Mouse (Mus musculus): ENCODE measurements around the gene Prl2a1. TPM values are rescaled to one million over a fixed set of nuclear protein-coding genes. Genes with fewer than 3 reads are reported as not detected.
"Not testable (repeated sequence)": the region's sequence is repeated elsewhere in the genome, so short reads cannot be mapped to it uniquely, and the experiment has no call there.

Prl2a1 gene
- not detected in 2 replicates for polyA plus RNA-seq (2012; rRNA removed)

DNA sequence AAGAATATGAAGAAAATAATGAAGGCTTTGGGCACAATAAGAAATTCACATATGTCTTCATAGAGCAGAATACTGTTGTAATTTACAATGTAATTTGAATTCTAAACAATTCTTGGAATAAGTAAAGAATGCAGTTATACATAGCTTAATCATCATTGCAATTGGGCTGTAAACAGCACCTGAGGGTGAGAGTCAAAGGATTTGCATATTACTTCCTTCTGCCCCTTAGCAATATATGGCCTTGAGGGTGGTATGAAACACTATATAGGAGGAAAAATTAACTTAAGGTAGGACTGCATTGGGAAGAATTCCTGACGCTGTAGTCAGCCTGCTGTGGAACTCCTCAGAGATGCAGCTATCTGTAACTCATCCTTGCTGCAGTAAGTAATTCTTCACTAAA is at the start of gene Prl2a1:
TSS of gene Prl2a1 (plus strand) at position 301 of the 400 bp plus-strand sequence.
- no peak for DNase-seq (ENCODE audit: low read depth, low spot score)
- 53% methylated on average over 1 of the region's 1 CpGs for WGBS

DNA sequence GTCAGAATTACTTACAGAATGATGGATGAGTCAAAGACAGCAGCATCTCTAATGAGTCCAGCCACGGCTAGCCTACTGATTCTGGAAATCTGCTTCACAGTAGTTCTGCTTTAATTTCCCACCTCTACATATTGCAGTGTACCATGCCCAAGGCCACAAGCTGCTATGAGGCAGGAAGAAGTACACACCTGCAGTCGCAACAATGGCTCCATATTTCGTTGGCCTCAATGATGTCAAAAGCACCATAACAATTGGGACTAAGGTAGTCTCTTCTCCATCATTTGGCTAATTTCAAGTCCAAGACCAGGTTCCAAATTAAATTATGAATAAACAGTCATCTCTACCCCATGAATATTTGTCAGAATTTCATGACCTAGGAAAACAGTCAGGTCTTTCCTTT is 20.8 kb upstream of the Prl2a1 start, which contains the start of gene Prl7c1:
TSS of gene Prl7c1 (minus strand) at position 101 of the 400 bp plus-strand sequence.
- 90% methylated on average over 3 of the region's 3 CpGs for WGBS

DNA sequence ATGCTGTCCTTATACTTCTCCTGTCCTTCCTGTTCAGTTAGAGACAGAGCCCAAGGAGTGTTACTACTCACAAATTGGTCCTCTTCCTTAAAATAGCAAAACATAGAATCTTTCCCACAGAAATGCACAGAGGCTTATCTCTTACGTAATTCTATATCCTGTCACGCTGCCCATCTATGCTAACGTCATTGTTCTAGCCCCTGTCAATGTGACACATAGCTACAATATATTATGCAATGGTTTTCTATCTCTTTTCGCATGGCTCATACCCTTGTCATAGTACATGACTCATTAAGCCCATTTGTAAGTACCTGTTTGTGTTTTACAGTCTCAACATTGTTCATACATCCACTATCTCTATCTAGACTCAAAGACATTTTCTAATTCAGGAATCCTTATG is 2.2 kb upstream of the Prl2a1 start:
- DNase-seq (ENCODE audit: low read depth, low spot score), result no peak
- WGBS, result 79% methylated on average over 4 of the region's 4 CpGs

More for the DNA sequence above, 20.8 kb upstream of the Prl2a1 start, which contains the start of gene Prl7c1:
- not testable (repeated sequence) for DNase-seq (ENCODE audit: low read depth, low spot score)

GRCm38 (mm10) chr13:27802765-27803164 is 1.3 kb downstream of the Prl2a1 start:
- DNase-seq (ENCODE audit: low read depth, low spot score), result no peak
- 67% methylated on average over 1 of the region's 1 CpGs for WGBS

GRCm38 (mm10) chr13:27849042-27849441 is 47.6 kb downstream of the Prl2a1 start, which contains the start of gene Prl2c1:
Gene Prl2c1 (plus strand): TSS chr13:27849342.
- no peak for DNase-seq (ENCODE audit: low read depth, low spot score)
- 82% methylated on average over 3 of the region's 3 CpGs for WGBS

Other genes with a start within 250 kb of the Prl2a1 start
- not detected in 2 replicates for gene Prl8a9, start 237.0 kb upstream of the Prl2a1 start, polyA plus RNA-seq (2012; rRNA removed)
- not detected in 2 replicates for gene Prl8a1, start 219.5 kb upstream of the Prl2a1 start, polyA plus RNA-seq (2012; rRNA removed)
- gene Prl7b1, start 191.1 kb upstream of the Prl2a1 start, polyA plus RNA-seq (2012; rRNA removed), result not detected in 2 replicates
- not detected in 2 replicates for gene Prl7a1, start 159.2 kb upstream of the Prl2a1 start, polyA plus RNA-seq (2012; rRNA removed)
- not detected in 2 replicates for gene Prl7a2, start 133.6 kb upstream of the Prl2a1 start, polyA plus RNA-seq (2012; rRNA removed)
- not detected in 2 replicates for gene Prl7d1, start 84.9 kb upstream of the Prl2a1 start, polyA plus RNA-seq (2012; rRNA removed)
- gene Prl7c1, start 20.9 kb upstream of the Prl2a1 start, polyA plus RNA-seq (2012; rRNA removed), result not detected in 2 replicates
- not detected in 2 replicates for gene Prl2c1, start 47.7 kb downstream of the Prl2a1 start, polyA plus RNA-seq (2012; rRNA removed)
- gene Prl4a1, start 214.6 kb downstream of the Prl2a1 start, polyA plus RNA-seq (2012; rRNA removed), result not detected in 2 replicates